Mouse (Mus musculus) T-helper 17 cell (primary cell): ENCODE measurements around the gene Colq.

Source experiments
- in situ Hi-C, 2 experiments: fragments of 300-600 bp; cut with MboI, MseI; formaldehyde crosslinking; loops; 1 replicate in 1 of 2; 2 replicates in 1 of 2; pipeline ENCODE4 v1.15.1; 2025; ENCODE audit warnings: high pct_unique_total_duplicates in 2 of 2

Colq gene

GRCm38 (mm10) chr14:31530847-31531246 is 60.3 kb downstream of the Colq start:
- in situ Hi-C loops = no loop called here

- in situ Hi-C loops = no loop called here
Observed at GRCm38 (mm10) chr14:31525040-31525810, 65.9 kb downstream of the Colq start.

GRCm38 (mm10) chr14:31521318-31521717 is 69.8 kb downstream of the Colq start:
- in situ Hi-C loops = no loop called here

GRCm38 (mm10) chr14:31519165-31519564 is 72.0 kb downstream of the Colq start:
- in situ Hi-C loops = loop anchor here in 1 of 2 experiments (10.0 kb wide), 1 partner anchor 986 kb away; no protein-coding TSS in a partner anchor

GRCm38 (mm10) chr14:31515895-31516294 is 75.2 kb downstream of the Colq start:
- in situ Hi-C loops = loop anchor here in 1 of 2 experiments (10.0 kb wide), 1 partner anchor 989 kb away; no protein-coding TSS in a partner anchor

GRCm38 (mm10) chr14:31510322-31510721 is 80.8 kb downstream of the Colq start:
- in situ Hi-C loops = loop anchor here in 1 of 2 experiments (10.0 kb wide), 1 partner anchor 994 kb away; no protein-coding TSS in a partner anchor

GRCm38 (mm10) chr14:31509911-31510310 is 81.2 kb downstream of the Colq start:
- in situ Hi-C loops = loop anchor here in 1 of 2 experiments (10.0 kb wide), 1 partner anchor 995 kb away; no protein-coding TSS in a partner anchor

- in situ Hi-C loops = no loop called here
Observed at GRCm38 (mm10) chr14:31506456-31506855, 84.7 kb downstream of the Colq start.

- in situ Hi-C loops = no loop called here
Observed at GRCm38 (mm10) chr14:31503406-31503805, 87.7 kb downstream of the Colq start.

GRCm38 (mm10) chr14:31499526-31499925 is 91.6 kb downstream of the Colq start:
- in situ Hi-C loops = no loop called here

GRCm38 (mm10) chr14:31496241-31496646 is 94.9 kb downstream of the Colq start:
- in situ Hi-C loops = no loop called here

- in situ Hi-C loops = no loop called here
Observed at GRCm38 (mm10) chr14:31495538-31495937, 95.6 kb downstream of the Colq start.

GRCm38 (mm10) chr14:31494975-31495455 is 96.1 kb downstream of the Colq start, which contains the start of gene Mettl6:
Mettl6 (minus strand) TSS chr14:31495040.
- in situ Hi-C loops = no loop called here

- in situ Hi-C loops = no loop called here
Observed at GRCm38 (mm10) chr14:31494349-31494974, 96.7 kb downstream of the Colq start, which contains the start of gene Eaf1. Eaf1 (plus strand) TSS chr14:31494399.

- in situ Hi-C loops = no loop called here
Observed at GRCm38 (mm10) chr14:31493901-31494300, 97.2 kb downstream of the Colq start.

GRCm38 (mm10) chr14:31488055-31488454 is 103.1 kb downstream of the Colq start:
- in situ Hi-C loops = no loop called here

- in situ Hi-C loops = no loop called here
Observed at GRCm38 (mm10) chr14:31486465-31486864, 104.7 kb downstream of the Colq start.

GRCm38 (mm10) chr14:31482417-31482816 is 108.7 kb downstream of the Colq start:
- in situ Hi-C loops = no loop called here

GRCm38 (mm10) chr14:31473297-31473696 is 117.8 kb downstream of the Colq start:
- in situ Hi-C loops = loop anchor here (5.0 kb wide), 1 partner anchor 201 kb away; no protein-coding TSS in a partner anchor
